Mouse (Mus musculus) cortical plate, adult 2 months (tissue): ENCODE data around the gene Cdsn. TPM values are rescaled to one million over a fixed set of nuclear protein-coding genes. Genes with fewer than 3 reads are reported as not detected.

Source experiments
- H3K27ac ChIP-seq: fragments of 200-500 bp; 2 replicates; pipeline ENCODE4 v1.5.1; 2012; ENCODE audit warnings: low read length, control low read depth, inconsistent platforms; ENCODE audit not compliant: insufficient read depth
- H3K4me1 ChIP-seq: fragments of 200-500 bp; 2 replicates; pipeline ENCODE4 v1.6.1; 2011; ENCODE audit warnings: low read length; ENCODE audit not compliant: control insufficient read depth, insufficient read depth
- H3K4me3 ChIP-seq: fragments of 200-500 bp; 2 replicates; pipeline ENCODE4 v1.5.1; 2011; ENCODE audit warnings: mild to moderate bottlenecking, low read length, control low read depth; ENCODE audit not compliant: insufficient read depth
- CTCF ChIP-seq: fragments of 200-500 bp; IDR thresholded peaks from 2 replicates; pipeline ENCODE4 v1.5.1; 2011; ENCODE audit warnings: mild to moderate bottlenecking, control low read depth, low read length; ENCODE audit not compliant: insufficient read depth; ENCODE audit errors: extremely low read depth
- POLR2A ChIP-seq: fragments of 200-500 bp; IDR thresholded peaks from 2 replicates; pipeline ENCODE4 v1.6.1; 2011; ENCODE audit warnings: mild to moderate bottlenecking, low read length, control low read depth; ENCODE audit not compliant: insufficient read depth; ENCODE audit errors: extremely low read depth
- polyA plus RNA-seq: library from polyadenylated mRNA; depleted of rRNA; stranded (reverse); fragments of >200 nt; gene quantifications from 2 replicates; pipeline ENCODE4 v1.2.3, GENCODE M21; 2012; rRNA removed

Gene Cdsn
- polyA plus RNA-seq, 1 experiment, result 1.9 TPM

- TF ChIP-seq CTCF (no peak), POLR2A (no peak)
- Histone ChIP-seq H3K4me3 (no peak overlapping the region), H3K4me1 (no peaks in the 10 kb centered on the region), H3K27ac (no peak overlapping the region)
Measured at GRCm38 (mm10) chr17:35591219-35591578, 39.3 kb downstream of the Cdsn start.

- no peak overlapping the region for H3K27ac ChIP-seq
- TF ChIP-seq CTCF, result no peak
- no peak for TF ChIP-seq POLR2A
- no peaks in the 10 kb centered on the region for H3K4me1 ChIP-seq
- H3K4me3 ChIP-seq, result no peak overlapping the region
Measured at GRCm38 (mm10) chr17:35591731-35592130, 39.8 kb downstream of the Cdsn start.

- TF ChIP-seq POLR2A (no peak), CTCF (no peak)
- Histone ChIP-seq H3K27ac (no peak overlapping the region), H3K4me1 (no peaks in the 10 kb centered on the region), H3K4me3 (no peak overlapping the region)
Measured at GRCm38 (mm10) chr17:35592131-35592530, 40.2 kb downstream of the Cdsn start.

GRCm38 (mm10) chr17:35593786-35594185, 41.9 kb downstream of the Cdsn start:
- TF ChIP-seq CTCF, result no peak
- no peak for TF ChIP-seq POLR2A
- H3K4me3 ChIP-seq, result no peak overlapping the region
- H3K4me1 ChIP-seq, result no peaks in the 10 kb centered on the region
- no peak overlapping the region for H3K27ac ChIP-seq

- H3K27ac ChIP-seq, result no peak overlapping the region
Measured at GRCm38 (mm10) chr17:35594456-35594855, 42.5 kb downstream of the Cdsn start.

GRCm38 (mm10) chr17:35597399-35597798, 45.5 kb downstream of the Cdsn start:
- TF ChIP-seq POLR2A (no peak), CTCF (no peak)
- Histone ChIP-seq H3K27ac (no peak overlapping the region), H3K4me3 (no peak overlapping the region), H3K4me1 (no peaks in the 10 kb centered on the region)

More at GRCm38 (mm10) chr17:35594456-35594855, 42.5 kb downstream of the Cdsn start:
- H3K4me3 ChIP-seq, result no peak overlapping the region
- H3K4me1 ChIP-seq, result no peaks in the 10 kb centered on the region
- TF ChIP-seq CTCF, result no peak
- TF ChIP-seq POLR2A, result no peak

GRCm38 (mm10) chr17:35601249-35601648, 49.3 kb downstream of the Cdsn start, which contains the start of gene Sfta2:
TSS of gene Sfta2 (plus strand) at chr17:35601549.
- H3K27ac ChIP-seq, result no peak within 1 kb of the TSS
- H3K4me1 ChIP-seq, result no peaks in the 10 kb centered on the region
- H3K4me3 ChIP-seq, result no peak within 1 kb of the TSS
- TF ChIP-seq CTCF (no peak), POLR2A (no peak)

GRCm38 (mm10) chr17:35601736-35602354, 49.9 kb downstream of the Cdsn start:
- Histone ChIP-seq H3K27ac (no peak overlapping the region), H3K4me1 (no peaks in the 10 kb centered on the region), H3K4me3 (no peak overlapping the region)
- TF ChIP-seq POLR2A (no peak), CTCF (no peak)

Other genes with a start within 250 kb of the Cdsn start
- gene H2-Q1, start 231.7 kb upstream of the Cdsn start, polyA plus RNA-seq, result 0.68 and 0.88 TPM in 2 replicates
- 0.57 and 0.96 TPM in 2 replicates for gene H2-Q2, start 209.9 kb upstream of the Cdsn start, polyA plus RNA-seq
- gene H2-Q4, start 172.5 kb upstream of the Cdsn start, polyA plus RNA-seq, result 6.2 and 6.5 TPM in 2 replicates
- 1.2 and 1.7 TPM in 2 replicates for gene H2-Q6, start 127.3 kb upstream of the Cdsn start, polyA plus RNA-seq
- 1.2 and 1.9 TPM in 2 replicates for gene H2-Q7, start 113.0 kb upstream of the Cdsn start, polyA plus RNA-seq
- 0.04 and 0.09 TPM in 2 replicates for gene H2-Q10, start 82.0 kb upstream of the Cdsn start, polyA plus RNA-seq
- not detected in 2 replicates for gene Pou5f1, start 46.1 kb upstream of the Cdsn start, polyA plus RNA-seq
- gene Tcf19, start 35.3 kb upstream of the Cdsn start, polyA plus RNA-seq, result 10.3 and 11.9 TPM in 2 replicates
- gene Cchcr1, start 35.0 kb upstream of the Cdsn start, polyA plus RNA-seq, result 14.2 and 14.5 TPM in 2 replicates
- gene Psors1c2, start 18.9 kb upstream of the Cdsn start, polyA plus RNA-seq, result 1.1 and 1.2 TPM in 2 replicates
- gene 2300002M23Rik, start 15.3 kb downstream of the Cdsn start, polyA plus RNA-seq, result not detected in 2 replicates
- not detected in 2 replicates for gene Sfta2, start 49.4 kb downstream of the Cdsn start, polyA plus RNA-seq
- gene Gm9573, start 74.5 kb downstream of the Cdsn start, polyA plus RNA-seq, result 0.09 and 0.10 TPM in 2 replicates
- 0.06 TPM in 1 of 2 replicates, not detected in the other for gene Mucl3, start 91.6 kb downstream of the Cdsn start, polyA plus RNA-seq
- gene Vars2, start 115.5 kb downstream of the Cdsn start, polyA plus RNA-seq, result 34.5 and 38.9 TPM in 2 replicates
- gene Gtf2h4, start 121.6 kb downstream of the Cdsn start, polyA plus RNA-seq, result 29.8 and 32.9 TPM in 2 replicates
- gene Ddr1, start 152.5 kb downstream of the Cdsn start, polyA plus RNA-seq, result 42.8 and 44.9 TPM in 2 replicates